Mouse (Mus musculus): Measurements from ENCODE around the gene Fank1.

GRCm38 (mm10) chr7:133923994-133924393, 147.3 kb downstream of the Fank1 start:
- TF ChIP-seq POLR2A (IDR thresholded peaks at IDR 0.05; ENCODE audit: insufficient read length, low read depth): no peak
- TF ChIP-seq TCF12 (IDR thresholded peaks at IDR 0.05; ENCODE audit: insufficient read depth, poor library complexity, severe bottlenecking): no peak
- no peak for TF ChIP-seq POLR2AphosphoS2 (IDR thresholded peaks at IDR 0.05; ENCODE audit: insufficient read length, low read depth)
- no peak for TF ChIP-seq MYOG (IDR thresholded peaks at IDR 0.05; ENCODE audit: control insufficient read depth in 1 of 3, insufficient read depth in 1 of 3, insufficient read length in 2 of 3, low read depth in 2 of 3)
- TF ChIP-seq REST (IDR thresholded peaks at IDR 0.05; ENCODE audit: insufficient read depth, insufficient read length): no peak
- no peak for TF ChIP-seq MAX (IDR thresholded peaks at IDR 0.05; ENCODE audit: low read depth)
- TF ChIP-seq USF1 (IDR thresholded peaks at IDR 0.05; ENCODE audit: low read depth): no peak
- no peak for TF ChIP-seq E2F4 (IDR thresholded peaks at IDR 0.05; ENCODE audit: insufficient read depth)
- TF ChIP-seq MYOD1 (IDR thresholded peaks at IDR 0.05; ENCODE audit: control insufficient read depth in 1 of 3, insufficient read length in 2 of 3, low read depth in 2 of 3): no peak
- no peak for TF ChIP-seq CEBPB (IDR thresholded peaks at IDR 0.05; ENCODE audit: insufficient read depth, poor library complexity, severe bottlenecking)
- no peak for TF ChIP-seq SRF (IDR thresholded peaks at IDR 0.05; ENCODE audit: control insufficient read depth, insufficient read length, low read depth)

Measured in myocyte (in vitro differentiated cells).